Mouse (Mus musculus): ENCODE measurements around the gene Hist3h2ba. TPM values are rescaled to one million over a fixed set of nuclear protein-coding genes. Genes with fewer than 3 reads are reported as not detected.
"Not testable (repeated sequence)": the region's sequence is repeated elsewhere in the genome, so short reads cannot be mapped to it uniquely, and the experiment has no call there.

Hist3h2ba gene
- total RNA-seq, 2 experiments from 2014 or later: 1.1 to 1.2 TPM

DNA sequence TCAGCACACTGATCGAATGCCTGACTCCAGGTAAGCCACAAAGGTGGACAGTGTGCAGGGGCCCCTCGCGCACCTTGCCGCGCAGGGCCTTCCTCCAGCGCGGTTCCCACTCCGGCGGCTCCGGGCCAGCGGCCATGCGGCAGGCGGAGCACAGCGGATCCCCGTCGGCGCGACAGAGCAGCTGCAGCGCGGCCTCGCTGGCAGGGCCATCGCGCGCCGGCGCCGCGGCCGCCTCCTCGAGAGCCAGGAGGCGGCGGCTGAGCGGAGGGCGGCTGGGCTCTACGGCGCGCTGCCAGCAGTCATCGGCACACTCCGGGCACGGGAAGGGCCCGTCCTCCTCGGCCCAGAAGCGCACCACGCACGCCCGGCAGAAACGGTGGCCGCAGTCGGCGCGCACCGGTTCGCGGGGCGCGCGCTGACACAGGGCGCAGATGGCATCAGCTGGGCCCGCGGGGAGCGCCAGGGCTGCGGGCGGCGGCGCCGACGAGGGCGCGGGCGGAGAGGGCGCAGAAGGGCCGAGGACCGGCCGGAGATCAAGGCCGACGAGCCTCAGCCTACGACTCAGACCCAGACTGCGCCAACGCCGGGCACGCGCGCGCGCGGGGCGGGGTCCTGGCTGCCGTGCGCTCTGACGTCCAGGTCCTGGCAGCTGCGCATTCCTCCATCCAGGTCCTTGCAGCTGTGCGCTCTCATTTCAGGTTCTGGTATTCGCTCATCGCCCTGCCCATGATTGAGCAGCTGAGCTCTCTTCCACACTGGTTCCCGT lies 10.2 kb upstream of the Hist3h2ba start, which contains the start of gene Rnf187:
Gene Rnf187 (minus strand): TSS at position 595 of the 766 bp plus-strand sequence.
- peak; percentile 91 for DNase-seq

DNA sequence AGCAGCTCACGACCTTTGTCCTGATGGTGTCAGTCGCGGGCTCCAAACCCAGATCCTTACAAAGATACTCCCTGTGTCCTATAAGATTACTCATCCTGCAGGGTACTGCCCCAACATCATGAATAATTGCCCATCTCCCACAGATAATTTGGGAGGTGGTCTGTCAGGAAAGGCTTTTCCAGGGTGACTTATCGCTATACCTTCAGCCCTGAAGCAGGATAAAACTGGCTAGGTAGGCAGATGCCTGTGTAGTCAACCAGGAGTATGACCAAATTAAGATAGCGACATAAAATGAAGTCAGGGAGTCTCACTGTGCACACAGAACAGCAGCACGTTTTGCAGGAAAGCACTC lies 9.7 kb upstream of the Hist3h2ba start:
- no peak for DNase-seq

DNA sequence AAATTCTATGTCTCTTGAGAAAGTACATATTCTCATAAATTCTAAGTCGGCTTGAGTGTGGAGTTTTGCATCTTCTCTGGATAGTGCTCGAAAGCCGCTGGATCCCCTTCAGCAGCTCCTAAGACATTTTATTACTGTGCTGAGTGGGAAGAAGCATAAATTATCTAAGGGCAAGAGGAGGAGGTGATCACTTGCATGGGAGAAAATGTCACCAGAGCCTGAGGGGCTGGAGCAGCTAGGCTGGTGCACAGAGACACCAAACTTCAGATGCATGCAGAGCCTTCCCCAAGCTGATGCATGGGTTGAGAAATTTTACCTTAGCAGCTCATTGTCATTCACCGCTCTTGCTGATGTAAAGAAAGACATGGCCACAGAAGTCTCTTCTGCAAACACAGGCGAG lies 4.6 kb upstream of the Hist3h2ba start:
- DNase-seq: no peak

DNA sequence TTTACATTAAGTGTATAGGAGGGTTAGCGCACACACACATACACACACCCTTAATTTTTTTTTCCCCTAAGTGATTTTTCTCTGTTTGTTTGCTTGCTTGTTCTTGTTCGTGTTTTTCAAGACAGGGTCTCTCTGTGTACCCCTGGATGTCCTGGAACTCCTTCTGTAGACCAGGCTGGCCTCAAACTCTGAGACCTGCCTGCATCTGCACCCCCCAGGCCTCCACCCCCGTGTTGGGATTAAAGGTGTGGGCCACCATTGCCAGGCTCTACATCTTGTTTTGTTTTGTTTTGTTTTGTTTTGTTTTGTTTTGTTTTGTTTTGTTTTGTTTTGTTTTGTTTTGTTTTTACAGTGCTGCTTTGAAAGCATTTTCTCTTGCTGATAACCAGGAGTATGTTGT lies 1.4 kb upstream of the Hist3h2ba start:
- DNase-seq: no peak

DNA sequence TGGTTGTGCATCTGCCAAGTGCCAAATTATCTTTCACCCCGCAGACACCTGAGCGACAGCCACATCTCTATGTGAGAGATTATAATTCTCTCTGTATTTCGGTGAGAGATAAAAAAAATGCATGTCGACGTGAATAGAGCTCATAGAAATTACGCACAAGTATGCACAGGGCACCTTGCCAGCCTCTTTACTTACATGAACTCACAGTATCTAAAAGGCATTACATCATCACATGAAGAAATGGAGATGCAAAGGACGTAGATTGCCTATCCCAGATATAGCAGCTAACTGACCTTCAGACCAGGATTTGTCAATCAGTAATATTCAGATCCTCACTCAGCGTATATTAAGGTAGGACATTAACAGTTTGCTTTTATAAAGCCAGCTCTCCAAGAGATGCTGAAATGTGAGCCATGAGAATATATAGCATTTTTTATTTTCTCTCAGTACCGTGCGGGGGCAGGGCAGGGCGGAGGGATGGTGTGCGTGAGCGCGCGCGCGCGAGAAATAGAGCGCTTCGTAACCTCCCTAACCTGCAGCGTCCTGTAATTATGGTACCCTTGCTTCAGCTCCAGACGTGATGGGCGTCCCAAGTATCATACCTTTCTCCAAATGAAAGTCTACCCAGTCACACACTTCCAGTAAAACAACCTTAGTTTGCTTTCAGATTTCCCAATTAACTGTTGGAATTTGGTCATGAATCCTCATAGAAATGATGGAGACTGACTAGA lies 757 bp upstream of the Hist3h2ba start:
- no peak for DNase-seq

DNA sequence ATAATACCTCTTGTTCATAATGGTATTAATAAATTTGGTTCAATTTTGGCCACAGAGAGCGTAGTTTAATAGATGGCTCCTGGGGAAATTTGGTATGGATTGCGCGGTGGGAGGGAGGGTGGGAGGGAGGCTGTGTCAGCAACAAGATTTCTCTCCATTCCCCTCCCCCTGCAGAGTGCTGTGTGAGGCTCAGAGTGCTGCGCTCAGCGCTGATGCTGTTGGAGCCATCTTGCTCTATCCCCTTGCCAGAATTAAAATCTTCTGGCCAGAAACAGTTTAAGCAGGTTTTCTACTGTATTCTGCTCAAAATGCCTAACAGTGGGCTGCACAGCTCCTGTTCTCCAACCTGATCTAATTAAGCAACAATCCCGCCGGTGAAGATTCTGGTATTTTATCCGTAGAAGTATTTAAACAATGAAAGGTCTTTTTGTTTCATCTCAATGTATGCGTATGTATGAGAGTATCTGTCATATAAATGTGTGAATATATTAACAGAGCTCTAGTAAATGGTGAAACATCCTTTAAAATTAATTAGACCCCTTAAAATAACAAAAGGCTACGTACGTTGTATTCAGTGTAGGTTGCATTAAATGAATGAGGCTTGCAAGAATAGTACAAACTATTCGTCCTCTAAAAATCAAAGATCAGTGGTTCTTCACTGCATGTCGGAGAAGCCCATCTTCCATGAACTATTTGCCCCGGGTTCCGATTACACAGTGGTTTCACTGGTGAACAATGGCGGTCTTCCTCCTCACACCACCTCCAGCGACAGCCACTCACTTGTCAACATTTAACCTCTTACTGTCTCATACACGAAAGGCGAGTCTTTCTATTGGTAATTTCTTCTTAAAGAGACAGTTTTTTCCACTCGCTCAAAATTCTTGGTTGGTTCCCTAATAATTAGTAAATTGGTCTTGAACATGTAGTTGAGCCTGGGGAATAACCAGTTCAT lies 1.0 kb downstream of the Hist3h2ba start:
- DNase-seq: no peak

DNA sequence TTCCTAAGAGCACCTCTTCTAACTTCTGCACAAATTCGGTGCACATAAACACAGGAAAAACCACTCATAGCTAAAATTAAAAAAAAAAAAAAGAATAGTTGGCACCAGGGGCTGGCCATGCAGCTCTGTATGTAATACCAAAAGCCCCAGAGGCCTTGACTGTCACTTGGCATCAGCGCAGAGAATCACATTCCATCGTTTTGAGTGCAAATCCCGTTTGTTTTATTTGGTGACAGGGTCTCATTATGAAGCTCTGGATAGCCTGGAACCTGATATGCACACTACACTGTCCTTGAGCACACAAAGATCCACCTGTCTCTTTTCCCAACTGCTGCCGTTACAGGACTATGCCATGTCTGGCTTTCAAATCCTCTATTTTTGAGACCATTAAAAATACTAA lies 2.5 kb downstream of the Hist3h2ba start:
- no peak for DNase-seq

DNA sequence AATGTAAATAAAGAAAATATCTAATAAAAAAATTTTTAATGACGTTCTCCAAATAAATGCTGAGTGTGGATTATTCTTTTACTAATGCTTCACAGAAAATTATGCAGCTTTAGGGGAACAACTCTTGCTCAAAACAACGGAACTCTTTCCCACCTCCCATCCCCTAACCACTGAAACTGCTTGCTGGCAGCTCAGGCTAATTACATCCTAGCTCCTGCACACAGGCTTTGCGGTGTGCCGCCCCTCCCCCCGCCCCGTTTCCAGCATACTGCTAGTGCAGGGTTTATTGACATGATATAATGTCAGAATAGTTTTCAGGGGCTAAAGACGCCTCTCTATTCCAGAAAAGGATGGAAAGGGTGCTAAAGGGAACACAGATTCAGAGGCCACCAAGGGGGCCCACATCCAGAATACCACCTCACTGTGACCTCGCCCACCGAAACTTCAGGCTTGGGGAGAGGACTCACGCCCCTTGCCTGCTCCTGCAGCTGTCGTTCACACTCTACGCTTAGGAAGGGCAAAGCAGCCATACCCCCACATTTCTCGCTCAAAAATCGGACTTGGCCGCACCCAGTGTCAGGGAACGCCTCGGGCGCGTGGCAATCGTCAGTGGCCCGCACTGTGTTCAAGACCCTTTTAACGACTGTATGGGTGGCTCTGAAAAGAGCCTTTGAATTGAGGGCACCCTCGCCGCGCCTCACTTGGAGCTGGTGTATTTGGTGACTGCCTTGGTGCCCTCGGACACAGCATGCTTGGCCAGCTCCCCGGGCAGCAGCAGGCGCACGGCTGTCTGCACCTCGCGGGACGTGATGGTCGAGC lies 4.8 kb downstream of the Hist3h2ba start:
- DNase-seq: no peak

DNA sequence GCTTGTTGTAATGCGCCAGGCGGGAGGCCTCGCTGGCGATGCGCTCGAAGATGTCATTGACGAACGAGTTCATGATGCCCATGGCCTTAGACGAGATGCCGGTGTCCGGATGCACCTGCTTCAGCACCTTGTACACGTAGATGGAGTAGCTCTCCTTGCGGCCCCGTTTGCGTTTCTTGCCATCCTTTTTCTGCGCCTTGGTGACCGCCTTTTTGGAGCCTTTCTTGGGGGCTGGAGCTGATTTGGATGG lies 5.4 kb downstream of the Hist3h2ba start:
- not testable (repeated sequence) for DNase-seq

DNA sequence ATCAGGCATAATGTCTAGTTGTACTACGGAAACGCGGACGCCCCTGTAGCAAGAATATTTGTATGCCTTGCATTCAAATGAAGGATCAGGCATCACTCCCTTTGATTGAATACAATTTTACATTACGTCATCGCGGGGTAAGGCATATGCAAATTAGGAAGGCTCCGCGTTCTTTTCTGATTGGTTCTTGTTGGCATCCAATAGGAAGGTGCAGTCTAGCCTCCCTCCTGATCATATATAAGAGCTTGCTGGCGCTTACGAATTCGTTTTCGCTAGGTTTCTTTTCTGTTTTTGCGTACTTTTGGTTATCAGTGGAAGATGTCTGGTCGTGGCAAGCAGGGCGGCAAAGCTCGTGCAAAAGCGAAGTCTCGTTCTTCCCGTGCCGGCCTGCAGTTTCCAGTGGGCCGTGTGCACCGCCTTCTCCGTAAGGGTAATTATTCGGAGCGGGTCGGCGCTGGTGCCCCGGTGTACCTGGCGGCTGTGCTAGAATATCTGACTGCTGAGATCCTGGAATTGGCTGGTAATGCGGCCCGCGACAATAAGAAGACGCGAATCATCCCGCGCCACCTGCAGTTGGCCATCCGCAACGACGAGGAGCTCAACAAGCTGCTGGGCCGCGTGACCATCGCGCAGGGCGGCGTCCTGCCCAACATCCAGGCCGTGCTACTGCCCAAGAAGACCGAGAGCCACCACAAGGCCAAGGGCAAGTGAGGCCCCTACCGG lies 5.9 kb downstream of the Hist3h2ba start, which contains the start of the genes Hist3h2a and Trim17:
Gene Hist3h2a (plus strand): TSS at position 266 of the 723 bp plus-strand sequence.
Gene Trim17 (plus strand): TSS at position 266 of the 723 bp plus-strand sequence.
- DNase-seq: peak; percentile 85

DNA sequence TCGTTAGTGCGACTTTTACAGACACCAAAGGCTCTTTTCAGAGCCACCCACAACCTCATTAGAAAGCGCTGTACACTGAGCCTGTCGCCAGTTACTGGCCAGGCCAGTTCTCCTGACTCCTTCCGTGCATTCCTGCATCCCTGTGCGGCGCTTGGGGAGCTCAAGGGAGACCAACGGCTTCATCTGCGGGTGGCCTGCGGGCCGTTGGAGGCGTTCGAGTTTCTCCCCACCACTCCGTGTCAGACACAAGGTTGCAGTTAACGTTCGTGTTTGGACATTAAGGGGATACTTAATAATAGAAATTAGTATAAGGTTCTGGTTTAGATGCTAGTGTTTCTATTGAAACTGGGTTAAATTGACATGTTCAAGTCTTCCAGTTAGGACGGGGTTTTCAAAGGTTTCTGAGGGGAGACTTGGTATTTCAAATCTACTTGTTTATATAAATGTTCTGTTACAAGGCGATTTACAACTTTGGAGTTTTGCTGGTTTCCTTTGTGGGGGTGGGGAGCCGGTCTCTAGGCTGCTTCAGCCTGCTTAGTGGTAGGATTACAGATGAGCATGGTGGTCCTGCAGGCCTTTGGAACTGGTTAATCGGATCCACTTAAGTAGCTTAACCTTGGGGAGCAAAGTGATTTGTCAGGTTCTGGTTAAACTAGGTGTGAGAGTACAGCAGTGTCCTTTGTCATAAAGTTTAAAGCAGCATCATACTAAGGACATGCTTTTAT lies 6.6 kb downstream of the Hist3h2ba start:
- DNase-seq: no peak

DNA sequence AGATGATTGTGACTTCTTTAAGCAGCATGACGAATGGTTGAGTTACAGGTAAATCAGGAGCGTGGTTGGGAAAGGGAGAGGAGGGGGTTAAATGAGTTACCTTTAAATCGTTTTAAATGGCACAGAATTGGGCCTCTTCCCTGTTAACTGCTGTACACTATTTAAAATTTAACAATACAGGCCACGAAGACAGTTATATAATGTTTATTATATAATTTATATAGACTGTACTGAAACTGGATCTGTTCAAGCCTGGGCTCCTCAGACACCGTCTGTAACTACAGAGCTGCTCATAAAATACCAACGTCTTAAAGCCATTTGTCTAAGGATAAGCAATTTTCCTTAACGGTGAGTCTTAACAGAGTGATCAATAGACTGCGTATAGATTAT lies 7.1 kb downstream of the Hist3h2ba start:
- DNase-seq: no peak

DNA sequence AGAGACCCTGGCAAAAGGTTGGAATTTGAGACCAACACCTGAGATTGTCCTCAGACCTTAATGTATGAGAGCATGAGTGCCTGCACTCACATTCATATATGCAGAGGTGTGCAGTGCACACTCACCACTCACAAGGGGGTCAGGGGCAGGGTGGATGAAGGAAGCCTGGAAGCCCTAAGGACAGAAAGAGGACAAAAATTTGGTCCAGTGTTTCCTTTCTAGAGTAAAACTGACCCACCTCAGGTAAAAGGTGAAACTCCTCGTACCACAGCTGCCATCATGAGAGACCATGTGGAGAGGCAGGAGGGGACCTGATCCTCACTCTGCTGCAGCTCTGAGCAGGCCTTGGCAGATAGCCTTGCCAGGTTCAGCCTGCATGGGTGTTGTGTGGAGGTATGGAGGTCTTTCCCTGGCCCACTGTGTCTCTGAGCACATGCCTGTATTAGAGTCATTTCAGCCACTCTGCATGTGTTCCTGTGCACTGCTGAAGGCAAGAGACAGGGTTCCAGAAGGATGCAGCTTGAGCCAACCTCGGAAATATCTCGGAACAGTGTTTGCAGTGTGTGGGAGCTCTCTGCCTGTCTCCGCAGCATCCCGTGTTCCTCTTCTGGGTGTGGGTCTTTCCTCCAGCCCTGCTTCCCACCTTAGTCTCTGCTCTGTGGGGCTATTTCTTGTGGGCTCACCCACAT lies 8.7 kb downstream of the Hist3h2ba start:
- no peak for DNase-seq

DNA sequence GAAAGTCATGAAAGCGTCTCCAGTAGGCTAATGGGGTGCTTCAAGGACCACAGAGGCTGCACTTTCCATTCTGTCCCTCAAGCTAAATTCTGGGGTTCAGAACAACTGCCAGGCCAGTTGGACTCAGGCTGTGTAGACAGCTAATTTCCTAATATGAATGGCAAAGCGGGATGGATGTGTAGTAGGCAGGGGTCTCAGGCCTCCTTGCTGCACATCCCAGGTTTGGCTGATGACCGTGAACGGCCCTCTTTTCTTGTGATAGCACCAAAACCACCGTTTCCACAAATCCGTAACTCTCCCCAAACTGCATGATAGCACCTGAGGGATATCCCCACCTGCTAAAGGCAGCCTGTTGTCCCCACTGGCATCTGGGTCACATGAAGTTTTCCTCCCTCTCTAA lies 9.8 kb downstream of the Hist3h2ba start:
- no peak for DNase-seq

DNA sequence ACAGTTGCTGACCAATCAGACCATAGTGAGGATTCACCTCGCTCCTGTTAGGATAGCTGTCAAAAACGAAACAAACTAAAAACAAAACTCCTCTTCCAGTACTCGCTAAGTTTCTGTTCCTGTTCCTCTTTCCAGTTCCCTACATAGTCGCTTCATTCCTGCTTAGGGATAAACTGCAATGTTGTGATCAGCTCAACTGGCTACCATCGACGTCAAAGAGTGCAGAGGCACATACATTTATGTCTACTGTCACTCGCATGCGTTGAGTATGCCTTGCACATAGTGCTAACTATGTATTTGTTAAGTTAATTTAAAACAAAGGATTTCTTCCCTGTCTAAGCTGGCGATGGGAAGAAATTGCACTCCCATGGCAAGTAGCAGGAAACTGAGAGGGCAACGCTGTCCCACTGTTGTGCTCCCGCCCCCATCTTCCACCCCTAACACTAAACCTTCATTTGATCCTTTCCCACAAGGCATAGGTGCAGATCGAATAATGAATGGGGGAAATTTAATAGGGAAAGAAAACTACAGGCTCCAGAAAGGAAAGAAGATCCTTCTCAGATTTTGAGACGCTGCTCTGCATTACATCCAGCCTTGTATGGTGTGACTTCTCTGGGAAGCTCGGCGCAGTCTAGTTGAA lies 10.6 kb downstream of the Hist3h2ba start:
- no peak for DNase-seq

DNA sequence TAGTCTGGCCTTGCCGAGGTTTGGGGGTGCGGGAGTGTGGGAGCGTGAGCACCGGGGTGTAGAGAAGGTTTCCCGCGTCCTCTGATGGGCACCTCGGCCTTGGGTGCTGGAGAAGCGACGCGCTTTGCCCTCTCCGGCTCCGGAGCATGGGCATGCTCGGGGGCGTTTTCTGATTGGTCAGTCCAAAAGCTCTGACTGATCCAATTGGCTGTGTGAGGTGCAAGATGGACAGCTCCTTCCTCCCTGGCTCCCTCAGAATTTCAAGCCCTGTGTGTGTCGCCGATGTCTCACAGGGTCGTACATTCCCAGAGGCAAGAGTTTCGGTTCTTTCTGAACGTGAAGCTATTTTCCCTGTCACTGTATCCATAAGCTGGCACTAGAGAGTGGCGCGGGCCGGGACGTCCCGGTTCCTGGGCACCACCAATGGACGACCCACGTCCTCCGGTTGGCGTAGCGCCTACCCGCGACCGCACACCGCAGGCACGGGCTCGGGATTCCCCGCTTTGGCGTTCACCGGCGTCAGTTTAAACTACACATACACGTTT lies 11.3 kb downstream of the Hist3h2ba start:
- peak; percentile 77 for DNase-seq

DNA sequence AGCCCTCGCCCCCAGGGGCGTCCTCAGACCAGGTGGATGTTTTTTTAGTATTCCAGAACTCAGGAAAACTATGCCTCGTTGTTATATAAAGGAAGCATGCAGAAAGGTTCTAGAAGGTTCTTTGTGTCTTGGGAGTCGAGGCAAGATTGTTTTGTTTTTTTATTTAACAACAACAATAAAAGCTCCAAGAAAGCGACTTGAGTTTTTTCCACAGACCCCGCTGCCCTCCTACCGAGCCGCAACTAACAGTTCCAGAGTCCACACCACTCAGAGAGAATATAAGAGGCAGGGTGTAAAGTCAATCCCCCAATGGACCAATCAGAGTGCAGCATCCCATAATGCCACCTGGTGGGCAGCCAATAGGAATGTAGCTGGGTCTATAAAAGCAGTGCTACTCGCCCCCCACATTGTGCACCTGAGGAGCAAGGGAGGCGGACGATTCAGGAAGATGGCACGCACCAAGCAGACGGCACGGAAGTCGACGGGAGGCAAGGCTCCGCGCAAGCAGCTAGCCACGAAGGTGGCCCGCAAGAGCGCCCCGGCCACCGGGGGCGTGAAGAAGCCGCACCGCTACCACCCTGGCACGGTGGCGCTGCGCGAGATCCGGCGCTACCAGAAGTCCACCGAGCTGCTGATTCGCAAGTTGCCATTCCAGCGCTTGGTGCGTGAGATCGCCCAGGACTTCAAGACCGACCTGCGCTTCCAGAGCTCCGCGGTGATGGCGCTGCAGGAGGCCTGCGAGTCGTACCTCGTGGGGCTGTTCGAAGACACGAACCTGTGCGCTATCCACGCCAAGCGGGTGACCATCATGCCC lies 12.9 kb downstream of the Hist3h2ba start:
- DNase-seq: no peak

DNA sequence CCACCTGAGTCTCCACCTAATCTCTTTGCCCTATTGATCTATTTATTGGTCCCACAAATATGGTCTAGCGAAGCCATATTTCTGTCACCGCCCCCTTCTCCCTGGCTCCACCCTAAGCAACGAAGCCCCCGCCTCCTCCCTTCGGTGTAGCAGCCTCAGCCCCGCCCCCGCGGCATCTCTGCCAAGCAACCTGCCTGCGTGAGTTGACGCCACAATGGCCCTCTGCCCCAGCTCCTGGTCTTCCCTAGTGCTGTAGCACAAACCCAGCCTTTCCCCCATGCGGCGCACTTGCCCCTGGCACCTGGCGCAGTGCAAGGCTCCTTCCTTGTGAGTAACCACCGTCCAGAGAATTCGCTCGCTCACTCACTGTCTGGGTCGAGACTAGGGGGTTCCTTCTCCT lies 14.8 kb downstream of the Hist3h2ba start:
- no peak for DNase-seq

Measured in gastrocnemius, postnatal 25 days (tissue).